Mouse (Mus musculus): ENCODE measurements around the gene Tmem120b. TPM values are rescaled to one million over a fixed set of nuclear protein-coding genes. Genes with fewer than 3 reads are reported as not detected.

Gene Tmem120b
- total and polyA plus RNA-seq, 2 experiments from 2014 or later, result 8.7 to 11.1 TPM

DNA sequence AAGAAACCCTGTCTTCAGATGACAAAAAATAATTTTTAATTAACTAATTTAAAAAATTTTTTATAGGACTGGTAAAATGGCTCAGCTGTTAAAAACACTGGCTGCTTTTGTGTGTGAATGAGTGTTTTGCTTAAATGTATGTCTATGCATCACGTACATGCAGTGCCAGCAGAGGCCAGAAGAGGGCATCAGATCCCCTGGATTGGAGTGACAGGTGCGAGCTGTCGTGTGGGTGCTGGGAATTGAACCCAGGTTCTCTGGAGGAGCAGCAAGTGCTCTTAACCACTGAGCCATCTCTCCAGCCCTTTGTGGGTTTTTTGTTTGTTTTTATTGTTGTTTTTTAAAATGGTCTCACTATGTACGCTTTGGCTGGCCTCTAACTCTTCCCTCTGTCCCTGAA, 54.0 kb downstream of the Tmem120b start:
- H3K4me3 ChIP-seq (ENCODE audit: low read depth, low read length), result no peak overlapping the region
- H3K9ac ChIP-seq (replicated peaks; ENCODE audit: low read depth, low read length), result no peak overlapping the region
- TF ChIP-seq CTCF (IDR thresholded peaks at IDR 0.05; ENCODE audit: low read depth) (no peak), EP300 (IDR thresholded peaks at IDR 0.05; ENCODE audit: low read depth) (no peak)
- H3K36me3 ChIP-seq (replicated peaks; ENCODE audit: control insufficient read depth, insufficient read depth, low read length), result no peaks in the 10 kb centered on the region
- WGBS, result 92% methylated on average over 4 of the region's 4 CpGs
- ATAC-seq (ENCODE audit: insufficient read depth, low read depth), result no peak
- no peaks in the 10 kb centered on the region for H3K9me3 ChIP-seq (replicated peaks; ENCODE audit: control insufficient read depth, low read length)
- H3K4me2 ChIP-seq (ENCODE audit: low read depth, low read length), result no peak overlapping the region
- H3K4me1 ChIP-seq (ENCODE audit: control insufficient read depth, insufficient read depth), result peaks cover 5% of the 10 kb centered on the region
- no peak for DNase-seq (ENCODE audit: low spot score)
- H3K27ac ChIP-seq (ENCODE audit: low read depth), result no peak overlapping the region
- no peaks in the 10 kb centered on the region for H3K27me3 ChIP-seq (ENCODE audit: control insufficient read depth, insufficient read depth, low read length)

- H3K9me3 ChIP-seq (replicated peaks; ENCODE audit: control insufficient read depth, low read length), result no peaks in the 10 kb centered on the region
- H3K27ac ChIP-seq (ENCODE audit: low read depth), result no peak overlapping the region
- no peak overlapping the region for H3K9ac ChIP-seq (replicated peaks; ENCODE audit: low read depth, low read length)
- H3K27me3 ChIP-seq (ENCODE audit: control insufficient read depth, insufficient read depth, low read length), result no peaks in the 10 kb centered on the region
- no peak overlapping the region for H3K4me2 ChIP-seq (ENCODE audit: low read depth, low read length)
- TF ChIP-seq EP300 (IDR thresholded peaks at IDR 0.05; ENCODE audit: low read depth), result no peak
- no peak for TF ChIP-seq CTCF (IDR thresholded peaks at IDR 0.05; ENCODE audit: low read depth)
- H3K36me3 ChIP-seq (replicated peaks; ENCODE audit: control insufficient read depth, insufficient read depth, low read length), result no peaks in the 10 kb centered on the region
- DNase-seq (ENCODE audit: low spot score) (no peak), ATAC-seq (ENCODE audit: insufficient read depth, low read depth) (no peak)
- no peak overlapping the region for H3K4me3 ChIP-seq (ENCODE audit: low read depth, low read length)
- 76% methylated on average over 6 of the region's 6 CpGs for WGBS
- peaks cover 5% of the 10 kb centered on the region for H3K4me1 ChIP-seq (ENCODE audit: control insufficient read depth, insufficient read depth)
These were observed 56.9 kb downstream of the Tmem120b start for GRCm38 (mm10) chr5:123125105-123125504.

DNA sequence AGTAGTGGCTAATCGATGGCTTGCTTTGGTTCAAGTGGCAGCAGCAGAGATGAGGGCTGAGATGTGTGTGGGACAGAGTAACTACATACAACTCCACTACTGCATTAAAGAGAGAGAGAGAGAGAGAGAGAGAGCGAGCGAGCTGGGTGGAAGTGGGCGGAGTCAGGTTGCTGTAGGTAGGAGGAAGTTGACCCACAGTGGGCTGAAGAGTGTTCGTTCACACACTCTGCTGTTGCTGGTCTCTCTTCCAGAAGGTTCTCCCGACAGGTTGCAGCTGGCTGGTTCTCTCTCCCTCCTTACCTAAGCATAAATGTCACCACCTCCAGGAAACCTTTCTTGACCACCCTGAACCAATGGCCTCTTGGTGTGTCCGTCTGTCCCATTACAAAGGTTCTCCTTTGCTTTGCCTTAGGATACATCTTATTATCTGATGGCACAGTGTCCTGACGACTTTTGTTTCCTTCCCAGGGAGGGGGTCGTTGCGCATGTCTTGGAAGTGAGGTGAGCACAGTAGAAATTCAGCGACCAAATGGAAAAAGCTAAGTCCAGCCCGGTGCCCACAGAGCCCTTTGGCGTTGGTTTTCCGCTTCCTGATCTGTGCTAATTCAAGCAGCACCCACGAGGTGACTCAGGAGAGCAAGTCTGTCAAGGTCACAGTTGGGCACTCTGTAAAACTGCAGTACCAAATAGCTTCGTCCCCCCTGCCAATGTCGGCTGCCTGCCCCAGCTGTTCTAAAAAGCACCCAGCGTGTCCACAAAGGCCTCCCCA, 57.6 kb downstream of the Tmem120b start:
- 47% methylated on average over 18 of the region's 18 CpGs for WGBS
- ATAC-seq (ENCODE audit: insufficient read depth, low read depth) (peak; percentile 51; the same call in 1 of the 2 replicates), DNase-seq (ENCODE audit: low spot score) (peak; percentile 66)
- H3K27me3 ChIP-seq (ENCODE audit: control insufficient read depth, insufficient read depth, low read length), result no peaks in the 10 kb centered on the region
- H3K9ac ChIP-seq (replicated peaks; ENCODE audit: low read depth, low read length), result no peak overlapping the region
- no peaks in the 10 kb centered on the region for H3K36me3 ChIP-seq (replicated peaks; ENCODE audit: control insufficient read depth, insufficient read depth, low read length)
- no peak overlapping the region; the same call in 1 of the 2 replicates for H3K4me2 ChIP-seq (ENCODE audit: low read depth, low read length)
- H3K9me3 ChIP-seq (replicated peaks; ENCODE audit: control insufficient read depth, low read length), result no peaks in the 10 kb centered on the region
- H3K4me1 ChIP-seq (ENCODE audit: control insufficient read depth, insufficient read depth), result peaks cover 5% of the 10 kb centered on the region
- peak overlapping the region; percentile 46 for H3K27ac ChIP-seq (ENCODE audit: low read depth)
- no peak overlapping the region for H3K4me3 ChIP-seq (ENCODE audit: low read depth, low read length)
- no peak for TF ChIP-seq EP300 (IDR thresholded peaks at IDR 0.05; ENCODE audit: low read depth)

DNA sequence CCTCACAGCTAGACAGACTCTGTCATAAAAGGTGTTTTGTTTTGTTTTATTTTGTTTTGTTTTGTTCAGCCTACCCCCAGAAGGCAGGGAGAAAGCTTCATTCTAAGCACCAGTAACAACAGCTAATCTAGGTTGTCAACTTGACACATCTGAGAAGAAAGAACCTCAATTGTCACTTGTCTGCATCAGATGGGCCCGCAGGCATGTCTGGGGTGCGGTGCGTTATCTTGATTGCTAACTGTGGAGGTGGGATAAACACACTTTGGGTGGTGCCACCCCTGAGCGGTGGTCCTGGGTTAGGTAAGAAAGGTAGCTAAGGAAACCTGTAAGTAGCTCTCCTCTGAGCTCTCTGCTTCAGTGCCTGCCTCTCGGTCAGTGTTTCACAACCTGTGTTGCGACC, 58.8 kb downstream of the Tmem120b start:
- no peaks in the 10 kb centered on the region for H3K27me3 ChIP-seq (ENCODE audit: control insufficient read depth, insufficient read depth, low read length)

GRCm38 (mm10) chr5:123128426-123129169, 60.4 kb downstream of the Tmem120b start:
- Histone ChIP-seq H3K27ac (ENCODE audit: low read depth) (peak overlapping the region; percentile 65), H3K9ac (replicated peaks; ENCODE audit: low read depth, low read length) (no peak overlapping the region), H3K9me3 (replicated peaks; ENCODE audit: control insufficient read depth, low read length) (no peaks in the 10 kb centered on the region), H3K4me3 (ENCODE audit: low read depth, low read length) (no peak overlapping the region), H3K4me1 (ENCODE audit: control insufficient read depth, insufficient read depth) (peaks cover 7% of the 10 kb centered on the region), H3K27me3 (ENCODE audit: control insufficient read depth, insufficient read depth, low read length) (no peaks in the 10 kb centered on the region), H3K36me3 (replicated peaks; ENCODE audit: control insufficient read depth, insufficient read depth, low read length) (no peaks in the 10 kb centered on the region), H3K4me2 (ENCODE audit: low read depth, low read length) (peak overlapping the region; percentile 39; the same call in 1 of the 2 replicates)
- TF ChIP-seq EP300 (IDR thresholded peaks at IDR 0.05; ENCODE audit: low read depth) (no peak), CTCF (IDR thresholded peaks at IDR 0.05; ENCODE audit: low read depth) (no peak)
- DNase-seq (ENCODE audit: low spot score) (no peak), ATAC-seq (ENCODE audit: insufficient read depth, low read depth) (no peak)
- WGBS, result 56% methylated on average over 10 of the region's 10 CpGs

More for the DNA sequence above, 58.8 kb downstream of the Tmem120b start:
- no peaks in the 10 kb centered on the region for H3K9me3 ChIP-seq (replicated peaks; ENCODE audit: control insufficient read depth, low read length)
- H3K27ac ChIP-seq (ENCODE audit: low read depth), result no peak overlapping the region
- DNase-seq (ENCODE audit: low spot score) (no peak), ATAC-seq (ENCODE audit: insufficient read depth, low read depth) (no peak)
- H3K36me3 ChIP-seq (replicated peaks; ENCODE audit: control insufficient read depth, insufficient read depth, low read length), result no peaks in the 10 kb centered on the region
- TF ChIP-seq EP300 (IDR thresholded peaks at IDR 0.05; ENCODE audit: low read depth) (no peak), CTCF (IDR thresholded peaks at IDR 0.05; ENCODE audit: low read depth) (no peak)
- 72% methylated on average over 6 of the region's 6 CpGs for WGBS
- H3K4me1 ChIP-seq (ENCODE audit: control insufficient read depth, insufficient read depth), result peaks cover 5% of the 10 kb centered on the region
- H3K9ac ChIP-seq (replicated peaks; ENCODE audit: low read depth, low read length), result no peak overlapping the region
- no peak overlapping the region for H3K4me2 ChIP-seq (ENCODE audit: low read depth, low read length)
- no peak overlapping the region for H3K4me3 ChIP-seq (ENCODE audit: low read depth, low read length)
